Mouse (Mus musculus) thymus, postnatal 4 days (tissue): ENCODE data around the gene Gm5926.
"Not testable (repeated sequence)": the region's sequence is repeated elsewhere in the genome, so short reads cannot be mapped to it uniquely, and the experiment has no call there.

Experiments
- DNase-seq: peaks from one replicate; pipeline ENCODE4 v3.0.0; 2021

The Gm5926 gene

GRCm38 (mm10) chrX:32650416-32650815 lies at the start of gene Gm5926:
Gene Gm5926, plus strand, starts transcription at chrX:32650716.
- DNase-seq = not testable (repeated sequence)

GRCm38 (mm10) chrX:32601008-32601407 lies 49.5 kb upstream of the Gm5926 start:
- DNase-seq = not testable (repeated sequence)

GRCm38 (mm10) chrX:32601425-32601824 lies 49.1 kb upstream of the Gm5926 start:
- not testable (repeated sequence) for DNase-seq
